Mouse (Mus musculus) ES-Bruce4 (cell line): ENCODE measurements around the gene P2rx7. TPM values are rescaled to one million over a fixed set of nuclear protein-coding genes. Genes with fewer than 3 reads are reported as not detected.

ENCODE experiments used
- H3K27ac ChIP-seq: 2 replicates; pipeline ENCODE4 v1.5.1; 2012; ENCODE audit warnings: low read length, inconsistent platforms; ENCODE audit not compliant: insufficient read depth
- H3K27me3 ChIP-seq: 2 replicates; pipeline ENCODE4 v1.6.1; 2012; ENCODE audit warnings: mild to moderate bottlenecking, low read length, inconsistent platforms; ENCODE audit not compliant: control insufficient read depth, poor library complexity, insufficient read depth, severe bottlenecking
- H3K36me3 ChIP-seq: 2 replicates; pipeline ENCODE4 v1.6.1; 2012; ENCODE audit warnings: inconsistent platforms, mild to moderate bottlenecking, low read length, moderate library complexity; ENCODE audit not compliant: control insufficient read depth, poor library complexity, insufficient read depth, severe bottlenecking
- H3K4me1 ChIP-seq: one replicate; pipeline ENCODE4 v1.8.1; 2011; ENCODE audit warnings: low read length; ENCODE audit not compliant: control insufficient read depth, insufficient read depth
- H3K4me3 ChIP-seq: 2 replicates; pipeline ENCODE4 v1.5.1; 2011; ENCODE audit warnings: low read depth, mild to moderate bottlenecking, low read length
- H3K9ac ChIP-seq: 2 replicates; pipeline ENCODE4 v1.6.1; 2012; ENCODE audit warnings: low read depth, mild to moderate bottlenecking, inconsistent platforms; ENCODE audit not compliant: poor library complexity, severe bottlenecking
- H3K9me3 ChIP-seq: replicated peaks from 2 replicates; pipeline ENCODE4 v1.6.1; 2012; ENCODE audit warnings: mild to moderate bottlenecking, low read length, inconsistent platforms; ENCODE audit not compliant: control insufficient read depth, poor library complexity, insufficient read depth, severe bottlenecking
- CTCF ChIP-seq: IDR thresholded peaks from one replicate; pipeline ENCODE4 v1.8.1; 2011; ENCODE audit warnings: low read depth, low read length
- EP300 ChIP-seq: IDR thresholded peaks from 2 replicates; pipeline ENCODE4 v1.6.1; 2011; ENCODE audit warnings: low read depth, low read length; ENCODE audit not compliant: insufficient read depth
- POLR2A ChIP-seq: IDR thresholded peaks from one replicate; pipeline ENCODE4 v1.8.1; 2011; ENCODE audit warnings: low read length; ENCODE audit not compliant: insufficient read depth
- polyA plus RNA-seq: library from polyadenylated mRNA; stranded (reverse); fragments of >200 nt; gene quantifications from 2 replicates; pipeline ENCODE4 v1.2.4, GENCODE M21; 2011; ENCODE audit warnings: low read depth; ENCODE audit not compliant: missing spikeins, insufficient read depth, insufficient read length

P2rx7 gene
- polyA plus RNA-seq, 1 experiment, result 2.7 TPM

GRCm38 (mm10) chr5:122625565-122626252, 18.0 kb upstream of the P2rx7 start:
- H3K9me3 ChIP-seq, result no peaks in the 10 kb centered on the region
- TF ChIP-seq EP300 (no peak), CTCF (no peak), POLR2A (no peak)
- H3K9ac ChIP-seq, result no peak overlapping the region
- peaks cover 2% of the 10 kb centered on the region for H3K4me1 ChIP-seq
- no peaks in the 10 kb centered on the region for H3K27me3 ChIP-seq
- peak overlapping the region; percentile 29; the same call in 1 of the 2 replicates for H3K4me3 ChIP-seq
- no peaks in the 10 kb centered on the region for H3K36me3 ChIP-seq
- H3K27ac ChIP-seq, result no peak overlapping the region

GRCm38 (mm10) chr5:122627243-122627642, 16.5 kb upstream of the P2rx7 start:
- H3K9me3 ChIP-seq, result no peaks in the 10 kb centered on the region
- H3K27ac ChIP-seq, result no peak overlapping the region
- H3K4me1 ChIP-seq, result peaks cover 2% of the 10 kb centered on the region
- H3K27me3 ChIP-seq, result no peaks in the 10 kb centered on the region
- peak; percentile 99 for TF ChIP-seq CTCF
- TF ChIP-seq EP300, result peak; percentile 52; the same call in 1 of the 2 replicates
- no peak for TF ChIP-seq POLR2A
- no peak overlapping the region for H3K9ac ChIP-seq
- H3K36me3 ChIP-seq, result no peaks in the 10 kb centered on the region
- H3K4me3 ChIP-seq, result no peak overlapping the region

- H3K4me3 ChIP-seq, result no peak overlapping the region
- H3K27me3 ChIP-seq, result no peaks in the 10 kb centered on the region
- H3K4me1 ChIP-seq, result no peaks in the 10 kb centered on the region
- H3K9me3 ChIP-seq, result no peaks in the 10 kb centered on the region
- no peaks in the 10 kb centered on the region for H3K36me3 ChIP-seq
- H3K27ac ChIP-seq, result no peak overlapping the region
- no peak overlapping the region for H3K9ac ChIP-seq
- no peak for TF ChIP-seq EP300
- TF ChIP-seq CTCF, result no peak
- TF ChIP-seq POLR2A, result no peak
These were observed 8.5 kb upstream of the P2rx7 start for GRCm38 (mm10) chr5:122635228-122635627.

- H3K27me3 ChIP-seq, result no peaks in the 10 kb centered on the region
- no peaks in the 10 kb centered on the region for H3K4me1 ChIP-seq
- no peaks in the 10 kb centered on the region for H3K9me3 ChIP-seq
- H3K4me3 ChIP-seq, result no peak overlapping the region
- H3K9ac ChIP-seq, result no peak overlapping the region
- no peak for TF ChIP-seq CTCF
- TF ChIP-seq POLR2A, result no peak
- TF ChIP-seq EP300, result no peak
- H3K27ac ChIP-seq, result no peak overlapping the region
- no peaks in the 10 kb centered on the region for H3K36me3 ChIP-seq
These were observed 7.4 kb upstream of the P2rx7 start for GRCm38 (mm10) chr5:122636308-122636707.

GRCm38 (mm10) chr5:122636958-122637357, 6.8 kb upstream of the P2rx7 start:
- Histone ChIP-seq H3K4me1 (no peaks in the 10 kb centered on the region), H3K36me3 (no peaks in the 10 kb centered on the region), H3K27me3 (no peaks in the 10 kb centered on the region), H3K27ac (no peak overlapping the region), H3K4me3 (no peak overlapping the region), H3K9me3 (no peaks in the 10 kb centered on the region), H3K9ac (no peak overlapping the region)
- TF ChIP-seq EP300 (no peak), POLR2A (no peak), CTCF (no peak)

GRCm38 (mm10) chr5:122638296-122638695, 5.4 kb upstream of the P2rx7 start:
- no peaks in the 10 kb centered on the region for H3K27me3 ChIP-seq
- no peaks in the 10 kb centered on the region for H3K9me3 ChIP-seq
- H3K4me1 ChIP-seq, result no peaks in the 10 kb centered on the region
- no peak overlapping the region for H3K27ac ChIP-seq
- H3K9ac ChIP-seq, result no peak overlapping the region
- TF ChIP-seq EP300, result no peak
- TF ChIP-seq POLR2A, result no peak
- no peak for TF ChIP-seq CTCF
- H3K4me3 ChIP-seq, result no peak overlapping the region
- H3K36me3 ChIP-seq, result no peaks in the 10 kb centered on the region
